Comparison of ENCODE assay signal across 29 mouse cellular contexts in the genomic region with DNA sequence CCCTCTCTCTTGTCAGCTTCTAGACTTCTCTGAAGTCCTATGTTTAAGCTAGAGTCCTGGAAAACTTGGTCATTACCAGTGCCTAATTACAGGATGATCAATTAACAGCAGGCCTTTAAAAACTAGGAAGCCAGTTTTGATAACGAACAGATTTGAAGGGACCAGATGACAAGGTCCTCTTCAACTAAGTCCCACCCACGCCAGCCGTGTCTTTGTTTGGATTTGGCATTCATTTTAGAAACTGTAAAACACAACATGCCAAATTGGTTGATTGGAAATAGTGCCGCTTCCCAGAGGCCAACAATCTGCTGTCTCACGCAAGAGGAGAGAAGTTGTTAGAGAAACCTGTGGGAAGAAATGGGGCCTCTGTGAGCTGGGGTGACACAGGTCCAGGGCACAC.
A peak's percentile ranks its signal among the peaks of the same experiment; 100 is the strongest.
DNase-seq lines count a peak whose midpoint lies in the region; ATAC-seq and TF ChIP-seq lines count a peak whose summit lies in the region.
"Had no signal": no experiment of that assay in that cellular context is flagged by ENCODE, and none has a peak within 500 bp of the region (broad histone marks: within the 10 kb centered on the region; RNA-seq: fewer than 3 reads in every experiment).

No protein-coding gene starts in this region.

- ATAC-seq in forebrain, embryonic 14.5 days = 0 out of 2 replicates have a peak, but pooled peaks have one; percentile 9
- no peak for ATAC-seq in forebrain, embryonic 12.5 days (ENCODE audit: low FRiP score)
- ATAC-seq in erythroid progenitor cell, adult 5-6 weeks (replicated peaks; ENCODE audit: low FRiP score, poor library complexity, severe bottlenecking) = no peak
- ATAC-seq: CD4-positive, CD25-positive, alpha-beta regulatory T cell, adult 4 months; hindbrain, embryonic 16.5 days; intestine, embryonic 16.5 days; liver, postnatal 0 days; midbrain, embryonic 13.5 days; Patski had no signal

- no peaks in the 10 kb centered on the region for H3K9me3 ChIP-seq in forebrain, embryonic 14.5 days (replicated peaks; ENCODE audit: control insufficient read depth, low read length)
- H3K9me3 ChIP-seq in forebrain, embryonic 12.5 days = no peaks in the 10 kb centered on the region
- H3K9me3 ChIP-seq: embryonic facial prominence, embryonic 12.5 days; midbrain, embryonic 13.5 days had no signal

- H3K9ac ChIP-seq in forebrain, embryonic 14.5 days (ENCODE audit: low read length) = no peak overlapping the region
- no peak overlapping the region for H3K9ac ChIP-seq in forebrain, embryonic 12.5 days
- H3K9ac ChIP-seq: embryonic facial prominence, embryonic 12.5 days; liver, postnatal 0 days; midbrain, embryonic 13.5 days had no signal

- 10% methylated on average over 5 of the region's 5 CpGs for WGBS in forebrain, embryonic 14.5 days
- WGBS in forebrain, embryonic 12.5 days = 37% methylated on average over 5 of the region's 5 CpGs
- WGBS in lung, adult 2 months = 62% methylated on average over 5 of the region's 5 CpGs

- H3K4me2 ChIP-seq in forebrain, embryonic 14.5 days (ENCODE audit: low read length) = no peak overlapping the region
- H3K4me2 ChIP-seq in forebrain, embryonic 12.5 days = no peak overlapping the region; the same call in 1 of the 2 replicates
- H3K4me2 ChIP-seq: embryonic facial prominence, embryonic 12.5 days; heart, embryonic 11.5 days; liver, embryonic 11.5 days; midbrain, embryonic 13.5 days had no signal

- peak; percentile 78 for DNase-seq in forebrain, embryonic 14.5 days (ENCODE audit: low spot score)
- peak; percentile 82 for DNase-seq in brain, embryonic 14.5 days (ENCODE audit: low read depth)
- peak; percentile 16 to 18 for DNase-seq in layer of hippocampus, adult 2 months (ENCODE audit: low spot score in 2 of 2)
- DNase-seq in layer of hippocampus, postnatal 36 days = peak; percentile 5 to 23
- no peak for DNase-seq in lung, adult 2 months
- no peak for DNase-seq in cerebellum, adult 18-20 months
- DNase-seq: adrenal gland, postnatal 36 days; cerebellum, adult 11-12 months; cerebellum, postnatal 14 days; gastrocnemius, postnatal 14 days; heart, adult 11 months; kidney, adult 9 months; kidney, postnatal 25 days; left cerebral cortex, postnatal 4 days; liver, postnatal 0 days; lung, postnatal 10 days; right cerebral cortex, postnatal 4 days; thymus, postnatal 14 days had no signal

- TF ChIP-seq CTCF in brain, embryonic 14.5 days (IDR thresholded peaks at IDR 0.05; ENCODE audit: borderline replicate concordance, extremely low read depth, insufficient read depth, insufficient read length) = no peak
- no peak for TF ChIP-seq CTCF in layer of hippocampus, adult 2 months (conservative IDR thresholded peaks at IDR 0.05)
- no peak for TF ChIP-seq CTCF in lung, adult 2 months (IDR thresholded peaks at IDR 0.05; ENCODE audit: insufficient read depth, low read length)

- no peak overlapping the region for H3K4me3 ChIP-seq in forebrain, embryonic 14.5 days (ENCODE audit: low read depth, low read length)
- no peak overlapping the region for H3K4me3 ChIP-seq in forebrain, embryonic 12.5 days (replicated peaks)
- H3K4me3 ChIP-seq in layer of hippocampus, adult 2 months = no peak overlapping the region
- H3K4me3 ChIP-seq in lung, adult 2 months (replicated peaks; ENCODE audit: extremely low read depth, low read depth, low read length) = no peak overlapping the region
- H3K4me3 ChIP-seq: embryonic facial prominence, embryonic 12.5 days; erythroblast, embryonic 14.5 days; midbrain, embryonic 13.5 days had no signal

- peaks cover 20% of the 10 kb centered on the region for H3K4me1 ChIP-seq in forebrain, embryonic 14.5 days (ENCODE audit: control insufficient read depth, insufficient read depth, low read length)
- H3K4me1 ChIP-seq in forebrain, embryonic 12.5 days = peaks cover 30% of the 10 kb centered on the region
- no peaks in the 10 kb centered on the region for H3K4me1 ChIP-seq in lung, adult 2 months (ENCODE audit: control insufficient read depth, insufficient read depth, low read length)

- peaks cover 13% of the 10 kb centered on the region for H3K27me3 ChIP-seq in forebrain, embryonic 14.5 days (replicated peaks; ENCODE audit: control insufficient read depth, insufficient read depth, low read length)
- peaks cover 39% of the 10 kb centered on the region for H3K27me3 ChIP-seq in forebrain, embryonic 12.5 days

- no peak overlapping the region for H3K27ac ChIP-seq in forebrain, embryonic 14.5 days (ENCODE audit: low read depth, low read length)
- no peak overlapping the region for H3K27ac ChIP-seq in forebrain, embryonic 12.5 days
- no peak overlapping the region for H3K27ac ChIP-seq in layer of hippocampus, adult 2 months
- H3K27ac ChIP-seq: embryonic facial prominence, embryonic 12.5 days; midbrain, embryonic 13.5 days had no signal

- TF ChIP-seq POLR2A in brain, embryonic 14.5 days (IDR thresholded peaks at IDR 0.05; ENCODE audit: borderline replicate concordance, extremely low read depth, insufficient read depth, insufficient read length, poor library complexity, severe bottlenecking) = no peak
- no peak for TF ChIP-seq POLR2A in lung, adult 2 months (IDR thresholded peaks at IDR 0.05; ENCODE audit: borderline replicate concordance, extremely low read depth, low read depth, low read length)

- H3K36me3 ChIP-seq in forebrain, embryonic 14.5 days (ENCODE audit: control insufficient read depth, insufficient read depth, low read length) = no peaks in the 10 kb centered on the region
- H3K36me3 ChIP-seq in forebrain, embryonic 12.5 days (replicated peaks) = no peaks in the 10 kb centered on the region
- H3K36me3 ChIP-seq: embryonic facial prominence, embryonic 12.5 days; midbrain, embryonic 13.5 days had no signal

Comparison
In these comparisons a context has a peak if more than half of its experiments do, and no peak if none do; other contexts are left out.
1. DNase-seq: peak in forebrain, embryonic 14.5 days (single experiment), brain, embryonic 14.5 days (single experiment), layer of hippocampus, adult 2 months (2 of 2) and layer of hippocampus, postnatal 36 days (2 of 2); none in lung, adult 2 months (single experiment) and cerebellum, adult 18-20 months (0 of 2).